Mouse (Mus musculus) CD4-positive naive resting alpha-beta T cell, adult 57 days (primary cell): ENCODE data around the gene Kansl3. TPM values are rescaled to one million over a fixed set of nuclear protein-coding genes. Genes with fewer than 3 reads are reported as not detected.

ENCODE experiments used
- total RNA-seq: library from RNA; stranded (reverse); gene quantifications from one replicate; pipeline ENCODE4 v1.2.4, GENCODE M21; 2023

Gene Kansl3
- 99.8 TPM for total RNA-seq

GRCm38 (mm10) chr1:36368969-36369645, at the start of gene Kansl3:
Gene Kansl3 (minus strand): TSS chr1:36369181.

DNA sequence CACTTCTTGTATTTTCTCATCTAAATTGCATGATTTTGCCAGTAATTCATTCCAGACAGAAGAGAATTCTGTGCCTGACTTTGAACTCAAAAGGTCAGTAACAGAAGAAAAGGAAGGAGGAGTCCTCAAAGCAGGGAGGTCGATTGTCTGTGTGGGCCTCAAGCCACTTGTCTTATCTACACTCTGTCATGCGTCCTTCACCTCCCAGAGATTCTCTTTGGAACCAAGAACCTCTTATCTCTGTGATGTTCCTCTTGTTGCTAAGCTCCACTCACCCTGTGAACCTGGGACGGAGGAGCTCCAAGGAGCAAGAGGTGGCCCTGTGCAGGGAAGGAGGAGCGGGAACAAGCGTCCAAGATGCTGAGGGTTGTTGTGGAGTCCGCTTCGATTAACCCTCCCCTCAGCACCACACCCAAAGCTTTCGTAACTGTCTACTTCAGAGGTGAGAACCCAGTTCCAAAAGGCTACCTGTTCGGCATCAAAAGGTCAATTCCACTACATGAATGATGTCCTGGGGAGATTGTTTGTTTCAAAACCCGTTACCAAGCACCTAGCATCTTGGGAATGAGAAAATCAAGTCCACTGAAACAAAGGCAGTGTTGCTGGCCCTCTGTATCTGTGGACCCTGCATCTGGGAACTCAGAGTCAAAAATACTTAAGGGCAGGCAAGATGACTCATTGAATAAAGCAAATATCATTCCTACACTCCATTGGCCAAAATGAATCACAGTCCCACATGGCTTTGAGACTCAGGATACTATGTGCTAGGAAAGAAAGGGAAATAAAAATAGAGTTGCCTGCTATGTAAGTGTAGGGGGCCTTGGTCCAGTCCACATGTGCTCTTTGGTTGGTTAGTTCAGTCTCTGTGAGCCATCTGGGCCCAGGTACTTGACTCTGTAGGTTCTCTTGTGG, 3.2 kb upstream of the Kansl3 start, which contains the start of gene Fer1l5:
Gene Fer1l5 (plus strand): TSS at position 358 of the 912 bp plus-strand sequence.

GRCm38 (mm10) chr1:36307495-36308280, 61.3 kb downstream of the Kansl3 start, which contains the start of gene Arid5a:
Gene Arid5a (plus strand): TSS chr1:36307733.

Other genes with a start within 250 kb of the Kansl3 start
- 99.6 TPM for gene Uggt1, start 124.5 kb downstream of the Kansl3 start, total RNA-seq
- 77.3 TPM for gene Neurl3, start 94.5 kb downstream of the Kansl3 start, total RNA-seq
- gene Arid5a, start 61.4 kb downstream of the Kansl3 start, total RNA-seq = 593 TPM
- gene Fer1l5, start 3.1 kb upstream of the Kansl3 start, total RNA-seq = not detected
- gene Lman2l, start 76.1 kb upstream of the Kansl3 start, total RNA-seq = 25.6 TPM
- 19.5 TPM for gene Cnnm4, start 102.4 kb upstream of the Kansl3 start, total RNA-seq
- 47.6 TPM for gene Cnnm3, start 142.7 kb upstream of the Kansl3 start, total RNA-seq
- 31.5 TPM for gene Ankrd23, start 167.7 kb upstream of the Kansl3 start, total RNA-seq
- not detected for gene Gm42417, start 170.2 kb upstream of the Kansl3 start, total RNA-seq
- 26.5 TPM for gene Ankrd39, start 178.3 kb upstream of the Kansl3 start, total RNA-seq
- gene Sema4c, start 189.2 kb upstream of the Kansl3 start, total RNA-seq = 1.4 TPM